Mouse (Mus musculus) liver, postnatal 0 days (tissue): ENCODE data around the gene Hoxb9.

Source experiments
- CTCF ChIP-seq: sonication (generic); IDR thresholded peaks from 2 replicates; pipeline ENCODE4 v1.5.1; 2016; ENCODE audit warnings: antibody characterized with exemption, low read depth
- EP300 ChIP-seq: IDR thresholded peaks from 2 replicates; pipeline ENCODE4 v1.6.1; 2016; ENCODE audit warnings: antibody characterized with exemption, low read depth, mild to moderate bottlenecking

DNA sequence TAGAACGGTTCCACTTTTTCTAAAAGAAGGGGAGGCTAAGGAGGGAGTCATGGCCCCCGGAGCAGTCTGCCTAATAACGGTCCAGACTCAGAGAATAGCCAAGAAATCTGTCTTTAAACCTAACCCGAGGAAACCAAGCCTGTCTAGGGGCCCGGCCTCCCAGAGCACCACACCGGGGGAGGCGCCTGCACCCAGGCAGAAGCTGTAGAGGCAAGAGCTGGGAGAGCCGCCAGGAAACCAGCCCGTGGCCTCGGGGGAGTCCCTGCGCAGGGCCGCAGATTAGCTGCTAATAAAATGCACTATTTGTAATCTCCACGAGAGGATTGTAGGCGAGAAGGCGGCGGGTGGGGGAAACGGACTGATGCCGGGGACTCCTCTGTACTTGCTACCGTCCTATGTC, 1.4 kb upstream of the Hoxb9 start:
- TF ChIP-seq CTCF = no peak
- no peak for TF ChIP-seq EP300
